Mouse (Mus musculus) c-Kit-positive CD71-negative TER-119-negative erythroid progenitor cells, embryonic 14.5 days (primary cell): ENCODE measurements around the gene Vps8.

Source experiments
- DNase-seq: peaks from one replicate; pipeline ENCODE4 v3.0.0-alpha.2; 2013; ENCODE audit warnings: low read depth

Gene Vps8

GRCm38 (mm10) chr16:21628061-21628591, 205.2 kb downstream of the Vps8 start:
- DNase-seq, result no peak

GRCm38 (mm10) chr16:21630614-21631013, 207.7 kb downstream of the Vps8 start:
- no peak for DNase-seq

- DNase-seq, result no peak
Observed at GRCm38 (mm10) chr16:21631815-21632222, 208.9 kb downstream of the Vps8 start.

GRCm38 (mm10) chr16:21634460-21634859, 211.5 kb downstream of the Vps8 start:
- DNase-seq, result no peak

- DNase-seq, result no peak
Observed at GRCm38 (mm10) chr16:21636156-21636853, 213.4 kb downstream of the Vps8 start.

DNA sequence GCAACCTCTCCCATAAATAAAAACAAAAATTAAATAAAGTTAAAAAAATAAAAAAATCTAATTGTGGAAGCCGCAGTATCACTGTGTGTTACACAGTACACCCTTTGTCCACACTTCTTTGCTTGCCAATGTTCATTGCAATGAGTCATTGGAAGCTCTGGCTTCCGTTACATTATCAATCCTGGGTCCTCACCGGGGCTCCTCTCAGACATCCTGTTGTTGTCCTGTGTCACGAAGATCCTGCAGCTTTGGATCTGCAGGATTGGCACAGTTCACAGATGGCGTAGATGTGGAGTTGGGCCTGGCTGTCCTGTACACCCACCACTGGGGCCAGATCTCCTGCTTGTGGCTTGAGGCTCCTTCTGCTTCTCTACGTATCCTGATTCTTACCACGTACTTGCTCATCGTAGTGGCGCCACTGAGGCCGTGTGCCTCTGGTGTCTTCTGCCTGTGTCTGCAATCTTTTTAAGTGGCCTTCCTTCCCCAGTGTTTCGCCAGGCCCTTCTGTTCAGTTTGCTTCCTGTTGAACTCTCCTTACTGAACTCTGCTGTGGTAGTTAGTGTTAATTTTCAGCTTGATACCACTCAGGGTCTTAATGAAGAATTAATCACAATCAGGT, 214.4 kb downstream of the Vps8 start:
- no peak for DNase-seq

DNA sequence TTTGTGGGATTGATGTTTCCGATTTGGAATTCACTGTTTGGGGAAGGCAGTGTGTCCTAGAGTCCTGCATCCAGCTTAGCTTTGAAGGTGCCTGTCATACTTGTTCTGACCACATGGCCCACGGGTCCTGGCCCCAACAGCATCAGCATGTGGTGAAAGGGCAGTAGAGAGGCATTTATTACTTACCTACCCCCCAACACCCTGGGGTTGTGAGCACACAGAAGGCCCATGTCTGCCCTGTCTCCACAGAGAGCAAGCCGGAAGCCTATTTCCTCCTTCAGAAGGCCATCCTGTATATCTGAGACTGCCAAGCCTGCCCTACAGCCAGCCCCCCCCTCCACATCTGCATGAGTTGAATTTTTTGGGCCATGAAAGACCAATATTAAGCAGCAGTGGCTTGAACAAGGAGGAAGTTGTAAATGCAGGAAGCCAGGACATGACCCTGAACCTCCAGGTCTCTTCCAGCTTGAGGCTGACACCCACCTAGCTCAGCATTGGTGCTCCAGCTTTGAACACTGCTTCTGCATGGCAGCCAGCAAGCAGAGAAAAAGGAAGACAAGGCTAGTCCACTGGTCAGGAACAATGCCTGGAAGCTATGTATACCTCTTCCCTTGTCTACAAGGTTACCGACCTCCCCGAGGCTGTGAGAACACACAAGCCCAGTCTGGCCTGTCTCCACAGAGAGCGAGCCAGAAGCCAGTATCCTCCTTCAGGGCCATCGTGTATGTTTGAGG, 218.0 kb downstream of the Vps8 start:
- no peak for DNase-seq

- DNase-seq, result peak; percentile 48
Observed at GRCm38 (mm10) chr16:21641944-21642343, 219.0 kb downstream of the Vps8 start.

DNA sequence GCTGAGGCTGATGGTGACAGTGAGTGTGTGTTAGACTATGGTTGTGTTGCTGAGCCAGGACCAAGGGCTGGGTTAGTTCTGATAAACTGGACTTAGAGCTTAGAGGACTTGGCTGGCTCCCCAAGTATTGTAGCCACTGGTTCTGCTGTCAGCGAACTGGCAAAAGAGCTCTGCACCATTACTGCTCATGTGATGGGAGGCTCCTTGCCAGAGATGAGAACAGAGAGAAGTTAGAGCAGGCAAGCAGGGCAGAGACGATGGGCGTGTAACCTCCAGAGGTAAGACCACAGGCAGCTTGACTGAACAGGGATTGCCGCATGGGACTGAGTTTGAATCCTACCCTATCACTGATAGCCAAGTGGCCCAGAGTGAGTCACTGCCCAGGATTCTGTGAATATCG, 220.0 kb downstream of the Vps8 start:
- no peak for DNase-seq

- DNase-seq, result no peak
Observed at GRCm38 (mm10) chr16:21643621-21644041, 220.7 kb downstream of the Vps8 start.

GRCm38 (mm10) chr16:21644066-21644561, 221.2 kb downstream of the Vps8 start:
- no peak for DNase-seq

- no peak for DNase-seq
Observed at GRCm38 (mm10) chr16:21644574-21644973, 221.7 kb downstream of the Vps8 start.

DNA sequence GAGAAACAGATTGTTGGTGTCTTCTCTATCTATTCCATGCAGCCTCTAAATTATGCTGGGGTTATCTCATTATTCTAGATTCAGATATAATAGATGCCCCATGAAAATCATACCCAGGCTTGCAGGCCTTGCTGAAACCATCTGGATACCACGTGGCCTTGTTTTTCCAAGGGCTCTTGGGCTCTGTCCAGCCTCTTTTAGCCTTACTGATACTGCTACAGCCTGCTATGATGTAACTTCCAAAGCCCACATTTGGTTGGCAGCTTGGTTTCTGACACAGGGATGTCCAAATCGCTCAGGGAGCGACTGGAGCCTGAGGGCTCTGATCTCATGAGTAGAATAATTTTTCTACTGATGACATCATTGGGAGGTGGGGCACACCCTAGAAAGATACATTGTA, 223.0 kb downstream of the Vps8 start:
- DNase-seq, result no peak

DNA sequence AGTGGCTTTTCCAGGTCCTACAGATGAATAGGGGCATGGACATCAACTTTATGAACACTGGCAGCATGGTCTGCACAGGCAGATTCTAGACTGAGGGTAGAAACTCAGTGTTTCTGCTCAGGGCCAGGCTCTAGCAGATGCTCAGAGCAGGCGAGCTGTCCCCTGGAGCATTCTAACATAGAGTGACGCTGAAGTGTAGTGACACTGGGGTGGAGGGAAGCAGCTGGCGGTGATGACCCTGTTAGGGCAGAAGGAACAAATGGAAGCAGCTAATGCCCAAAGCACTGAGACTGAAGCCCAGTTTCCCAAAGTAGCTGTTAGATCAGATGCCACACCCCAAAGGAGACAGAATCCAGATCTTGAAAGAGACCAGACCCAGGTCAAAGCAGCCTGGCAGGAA, 223.6 kb downstream of the Vps8 start:
- DNase-seq, result no peak

DNA sequence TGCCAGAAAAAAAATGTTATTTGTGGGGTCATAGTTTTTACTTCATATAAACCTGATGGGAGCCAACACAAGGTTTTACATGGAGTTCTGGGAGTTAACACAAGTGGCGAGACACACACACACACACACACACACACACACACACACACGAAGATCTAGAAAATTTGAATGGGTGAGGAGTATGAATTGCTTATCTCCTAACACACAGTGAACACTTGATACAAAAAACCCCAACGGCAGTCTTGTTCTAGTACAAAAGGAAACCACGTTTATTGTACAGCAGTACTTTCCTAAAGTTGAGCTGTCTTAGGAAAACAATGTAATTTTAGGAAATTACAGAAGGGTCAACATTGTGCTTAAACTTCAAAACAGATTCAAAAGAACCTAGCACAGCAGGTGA, 225.9 kb downstream of the Vps8 start:
- DNase-seq, result no peak

GRCm38 (mm10) chr16:21650289-21650688, 227.4 kb downstream of the Vps8 start:
- DNase-seq, result no peak

DNA sequence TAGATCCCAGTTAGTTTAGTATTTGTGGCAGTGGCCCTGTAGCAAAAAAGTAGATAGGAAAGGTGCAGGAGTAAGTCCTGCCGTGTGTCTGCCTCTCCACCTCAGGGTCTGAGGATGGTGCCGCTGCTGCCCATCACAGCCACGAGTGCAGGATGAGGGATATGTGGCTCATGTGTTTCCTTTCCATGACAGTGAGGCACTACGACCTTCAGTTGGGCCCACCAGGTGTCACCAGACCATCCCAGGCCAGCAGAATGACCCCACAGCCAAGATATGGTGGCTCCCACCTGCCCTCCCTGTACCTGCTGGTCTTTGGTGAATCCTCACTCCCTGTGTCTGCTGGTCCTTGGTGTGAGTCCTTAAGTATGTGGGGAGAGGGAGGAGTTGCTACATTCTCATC, 228.2 kb downstream of the Vps8 start:
- DNase-seq, result no peak

- DNase-seq, result no peak
Observed at GRCm38 (mm10) chr16:21653151-21653550, 230.2 kb downstream of the Vps8 start.

DNA sequence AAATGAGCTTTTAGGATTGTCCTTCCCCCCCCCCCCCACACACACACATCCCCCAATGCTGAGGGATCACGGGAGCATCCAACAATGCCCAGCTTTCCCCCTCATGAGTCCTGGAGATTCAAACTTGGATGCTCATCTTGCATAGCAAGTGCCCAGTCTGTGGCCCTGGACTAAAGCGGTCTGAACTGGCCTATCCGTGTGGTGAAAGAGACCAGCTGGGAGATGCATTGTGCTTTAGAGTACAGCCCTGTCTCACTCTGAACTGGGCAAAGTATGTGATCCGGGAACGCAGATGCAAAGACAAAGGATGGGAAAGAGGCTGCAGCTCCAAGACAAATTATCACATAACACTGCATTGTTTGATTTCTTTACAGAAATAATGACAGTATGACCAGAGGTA, 231.5 kb downstream of the Vps8 start:
- no peak for DNase-seq

DNA sequence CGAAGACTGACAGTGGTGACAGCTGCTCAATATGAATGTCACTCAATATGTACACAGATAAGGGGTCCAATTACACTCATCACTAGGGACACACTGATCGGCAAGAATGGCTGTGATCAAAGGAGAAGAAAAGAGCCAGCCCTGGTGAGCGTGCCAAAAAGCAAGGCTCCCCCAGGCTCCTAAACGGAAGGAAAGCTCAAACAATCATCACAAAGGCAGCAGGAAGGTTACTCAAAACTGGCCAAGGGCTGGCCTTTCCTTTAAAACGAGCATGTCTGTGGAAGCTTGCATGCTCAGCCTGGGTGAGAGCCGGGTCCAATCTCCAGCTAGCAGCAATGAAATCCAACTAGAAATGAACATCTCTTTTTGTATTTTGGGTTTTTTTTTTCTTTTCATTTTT, 232.4 kb downstream of the Vps8 start:
- DNase-seq, result no peak

DNA sequence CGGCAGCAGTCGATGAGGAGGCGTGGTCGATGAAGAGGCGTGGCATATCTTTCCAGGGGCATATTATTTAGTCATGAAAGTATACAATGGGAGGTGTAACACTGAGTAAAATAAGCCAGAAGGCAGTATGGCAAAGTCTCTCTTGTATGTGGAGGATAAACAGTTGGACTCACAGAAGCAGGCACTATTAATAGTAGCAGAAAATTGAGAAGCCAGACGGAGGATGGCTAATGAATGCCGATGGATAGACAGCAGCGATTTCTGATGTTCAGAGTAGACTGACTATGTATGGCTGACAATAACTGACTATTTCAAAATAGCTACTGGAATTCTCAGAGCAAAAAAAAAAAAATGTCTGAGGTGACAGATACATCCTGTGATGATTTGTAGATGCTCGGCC, 233.0 kb downstream of the Vps8 start:
- DNase-seq, result no peak

GRCm38 (mm10) chr16:21664633-21665363, 241.9 kb downstream of the Vps8 start:
- no peak for DNase-seq
